Mouse (Mus musculus): ENCODE results near the gene Art4.
A peak's percentile ranks its signal among the peaks of the same experiment; 100 is the strongest.
"Not testable (repeated sequence)": the region's sequence is repeated elsewhere in the genome, so short reads cannot be mapped to it uniquely, and the experiment has no call there.

Gene Art4

GRCm38 (mm10) chr6:136857186-136857872 is at the start of gene Art4:
Gene Art4, minus strand, starts transcription at chr6:136857733.
- DNase-seq (ENCODE audit: extremely low spot score) = peak; percentile 35

GRCm38 (mm10) chr6:136906937-136907293 is 49.4 kb upstream of the Art4 start:
- DNase-seq (ENCODE audit: extremely low spot score) = no peak

GRCm38 (mm10) chr6:136906283-136906936 is 48.9 kb upstream of the Art4 start:
- no peak for DNase-seq (ENCODE audit: extremely low spot score)

- DNase-seq (ENCODE audit: extremely low spot score) = no peak
Observed at GRCm38 (mm10) chr6:136903885-136904470, 46.4 kb upstream of the Art4 start.

GRCm38 (mm10) chr6:136902527-136902926 is 45.0 kb upstream of the Art4 start:
- no peak for DNase-seq (ENCODE audit: extremely low spot score)

- DNase-seq (ENCODE audit: extremely low spot score) = no peak
Observed at GRCm38 (mm10) chr6:136901010-136901409, 43.5 kb upstream of the Art4 start.

GRCm38 (mm10) chr6:136900369-136901009 is 43.0 kb upstream of the Art4 start:
- DNase-seq (ENCODE audit: extremely low spot score) = no peak

- DNase-seq (ENCODE audit: extremely low spot score) = no peak
Observed at GRCm38 (mm10) chr6:136898954-136899353, 41.4 kb upstream of the Art4 start.

GRCm38 (mm10) chr6:136898222-136898621 is 40.7 kb upstream of the Art4 start:
- no peak for DNase-seq (ENCODE audit: extremely low spot score)

GRCm38 (mm10) chr6:136897789-136898188 is 40.3 kb upstream of the Art4 start:
- no peak for DNase-seq (ENCODE audit: extremely low spot score)

GRCm38 (mm10) chr6:136894532-136895339 is 37.2 kb upstream of the Art4 start:
- no peak for DNase-seq (ENCODE audit: extremely low spot score)

GRCm38 (mm10) chr6:136892002-136892401 is 34.5 kb upstream of the Art4 start:
- DNase-seq (ENCODE audit: extremely low spot score) = no peak

GRCm38 (mm10) chr6:136889554-136889953 is 32.0 kb upstream of the Art4 start:
- DNase-seq (ENCODE audit: extremely low spot score) = no peak

GRCm38 (mm10) chr6:136889067-136889466 is 31.5 kb upstream of the Art4 start:
- no peak for DNase-seq (ENCODE audit: extremely low spot score)

- DNase-seq (ENCODE audit: extremely low spot score) = no peak
Observed at GRCm38 (mm10) chr6:136887854-136888253, 30.3 kb upstream of the Art4 start.

- DNase-seq (ENCODE audit: extremely low spot score) = not testable (repeated sequence)
Observed at GRCm38 (mm10) chr6:136884766-136885165, 27.2 kb upstream of the Art4 start.

GRCm38 (mm10) chr6:136883961-136884360 is 26.4 kb upstream of the Art4 start:
- no peak for DNase-seq (ENCODE audit: extremely low spot score)

GRCm38 (mm10) chr6:136883431-136883915 is 25.9 kb upstream of the Art4 start:
- no peak for DNase-seq (ENCODE audit: extremely low spot score)

GRCm38 (mm10) chr6:136881678-136882077 is 24.1 kb upstream of the Art4 start:
- DNase-seq (ENCODE audit: extremely low spot score) = no peak

- DNase-seq (ENCODE audit: extremely low spot score) = peak; percentile 22
Observed at GRCm38 (mm10) chr6:136875670-136876069, 18.1 kb upstream of the Art4 start, which contains the start of gene Mgp. Gene Mgp, minus strand, starts transcription at chr6:136875823.

GRCm38 (mm10) chr6:136874599-136874998 is 17.1 kb upstream of the Art4 start:
- DNase-seq (ENCODE audit: extremely low spot score) = no peak

- no peak for DNase-seq (ENCODE audit: extremely low spot score)
Observed at GRCm38 (mm10) chr6:136868921-136869320, 11.4 kb upstream of the Art4 start.

Measured in embryo, embryonic 9.5 days (tissue).